Mouse (Mus musculus) right cerebral cortex, postnatal 14 days (tissue): ENCODE measurements at regions not wholly inside any gene's neighbourhood (a gene's known extent, or its start where the extent isn't known, plus 50 kb on each side); places are given as distances from the start of the nearest gene placed in this dataset.

Experiments used
- DNase-seq: peaks from one replicate; pipeline ENCODE4 v3.0.0; 2022

- DNase-seq: no peak
Measured at GRCm38 (mm10) chr2:117556301-117556700, 213.5 kb upstream of the Rasgrp1 start.

- DNase-seq: no peak
Measured at GRCm38 (mm10) chr2:117570987-117571386, 228.2 kb upstream of the Rasgrp1 start.

- DNase-seq: no peak
Measured at GRCm38 (mm10) chr2:117587381-117587780, 244.6 kb upstream of the Rasgrp1 start.

- no peak for DNase-seq
Measured at GRCm38 (mm10) chr2:117595028-117595427, 252.2 kb upstream of the Rasgrp1 start.

- DNase-seq: no peak
Measured at GRCm38 (mm10) chr2:117597573-117597972, 254.8 kb upstream of the Rasgrp1 start.

GRCm38 (mm10) chr2:117614772-117615171, 272.0 kb upstream of the Rasgrp1 start:
- no peak for DNase-seq

- no peak for DNase-seq
Measured at GRCm38 (mm10) chr2:117618063-117618462, 275.3 kb upstream of the Rasgrp1 start.

- DNase-seq: no peak
Measured at GRCm38 (mm10) chr2:117623955-117624354, 281.2 kb upstream of the Rasgrp1 start.

GRCm38 (mm10) chr2:117634906-117635305, 292.1 kb upstream of the Rasgrp1 start:
- no peak for DNase-seq

GRCm38 (mm10) chr2:117637397-117637796, 294.6 kb upstream of the Rasgrp1 start:
- DNase-seq: no peak

- DNase-seq: no peak
Measured at GRCm38 (mm10) chr2:117652101-117652500, 309.3 kb upstream of the Rasgrp1 start.

- DNase-seq: no peak
Measured at GRCm38 (mm10) chr2:117652647-117653046, 309.8 kb upstream of the Rasgrp1 start.

- no peak for DNase-seq
Measured at GRCm38 (mm10) chr2:117656546-117657175, 313.9 kb upstream of the Rasgrp1 start.

GRCm38 (mm10) chr2:117660217-117660924, 317.6 kb upstream of the Rasgrp1 start:
- no peak for DNase-seq

- no peak for DNase-seq
Measured at GRCm38 (mm10) chr2:117662653-117663052, 319.9 kb upstream of the Rasgrp1 start.

GRCm38 (mm10) chr2:117666528-117666927, 323.7 kb upstream of the Rasgrp1 start:
- no peak for DNase-seq

- no peak for DNase-seq
Measured at GRCm38 (mm10) chr2:117668137-117668536, 325.3 kb upstream of the Rasgrp1 start.

GRCm38 (mm10) chr2:117674877-117675276, 332.1 kb upstream of the Rasgrp1 start:
- DNase-seq: no peak

- no peak for DNase-seq
Measured at GRCm38 (mm10) chr2:117678650-117679049, 335.8 kb upstream of the Rasgrp1 start.

- DNase-seq: no peak
Measured at GRCm38 (mm10) chr2:117685836-117686453, 343.1 kb upstream of the Rasgrp1 start.

- no peak for DNase-seq
Measured at GRCm38 (mm10) chr2:117693537-117693936, 350.7 kb upstream of the Rasgrp1 start.

- no peak for DNase-seq
Measured at GRCm38 (mm10) chr2:117710173-117710813, 367.5 kb upstream of the Rasgrp1 start.

GRCm38 (mm10) chr2:117724066-117724465, 381.3 kb upstream of the Rasgrp1 start:
- DNase-seq: no peak

- no peak for DNase-seq
Measured at GRCm38 (mm10) chr2:117731253-117731652, 380.4 kb upstream of the Thbs1 start.
